Mouse (Mus musculus) testis, adult 2 months (tissue): ENCODE measurements around the gene Cdh26.

Experiments
- CTCF ChIP-seq: fragments of 200-500 bp; IDR thresholded peaks from 2 replicates; pipeline ENCODE4 v1.5.1; 2012; ENCODE audit warnings: low read depth, mild to moderate bottlenecking, inconsistent platforms, low read length, moderate library complexity; ENCODE audit not compliant: control insufficient read depth, insufficient read depth, insufficient replicate concordance
- POLR2A ChIP-seq: fragments of 200-500 bp; IDR thresholded peaks from 2 replicates; pipeline ENCODE4 v1.6.1; 2012; ENCODE audit warnings: low read depth, mild to moderate bottlenecking, inconsistent platforms, low read length, moderate library complexity; ENCODE audit not compliant: control insufficient read depth

GRCm38 (mm10) chr2:178450236-178450635 lies 19.9 kb downstream of the Cdh26 start:
- TF ChIP-seq CTCF (no peak), POLR2A (no peak)
